Mouse (Mus musculus) G1E (cell line): Measurements from ENCODE around the gene Pofut1. TPM values are rescaled to one million over a fixed set of nuclear protein-coding genes. Genes with fewer than 3 reads are reported as not detected.
A peak's percentile ranks its signal among the peaks of the same experiment; 100 is the strongest.

Experiments used
- ATAC-seq: 2 replicates; pipeline ENCODE4 v1.8.0; 2016; ENCODE audit warnings: mild to moderate bottlenecking; ENCODE audit not compliant: insufficient number of reproducible peaks, poor library complexity, low FRiP score, severe bottlenecking; ENCODE audit errors: extremely low read depth
- DNase-seq: peaks from one replicate; pipeline ENCODE4 v3.0.0; 2012; ENCODE audit warnings: low spot score
- H3K27me3 ChIP-seq: 2 replicates; pipeline ENCODE4 v1.6.1; 2012; ENCODE audit warnings: mild to moderate bottlenecking, low read length, inconsistent platforms; ENCODE audit not compliant: insufficient read depth
- H3K36me3 ChIP-seq: replicated peaks from 2 replicates; pipeline ENCODE3; 2012; ENCODE audit warnings: mild to moderate bottlenecking, inconsistent platforms
- H3K4me1 ChIP-seq: 2 replicates; pipeline ENCODE4 v1.6.1; 2012; ENCODE audit warnings: low read depth, low read length, inconsistent platforms, mixed read lengths; ENCODE audit not compliant: insufficient read depth
- H3K4me3 ChIP-seq: 2 replicates; pipeline ENCODE4 v1.5.1; 2012; ENCODE audit warnings: low read depth, mild to moderate bottlenecking, inconsistent platforms, low read length, moderate library complexity, mixed read lengths
- H3K9me3 ChIP-seq: replicated peaks from 2 replicates; pipeline ENCODE4 v1.6.1; 2012; ENCODE audit warnings: inconsistent platforms
- CTCF ChIP-seq: IDR thresholded peaks from 2 replicates; pipeline ENCODE4 v1.5.1; 2012; ENCODE audit warnings: low read depth, low read length, inconsistent platforms, mixed read lengths
- GATA1 ChIP-seq: IDR thresholded peaks from 2 replicates; pipeline ENCODE4 v1.6.1; 2012; ENCODE audit warnings: borderline replicate concordance, low read length, inconsistent platforms, mixed read lengths
- GATA2 ChIP-seq: IDR thresholded peaks from 2 replicates; pipeline ENCODE4 v1.6.1; 2012; ENCODE audit warnings: low read depth, low read length, inconsistent platforms, borderline replicate concordance
- POLR2AphosphoS5 ChIP-seq: IDR thresholded peaks from 2 replicates; pipeline ENCODE4 v1.6.1; 2012; ENCODE audit warnings: low read depth, low read length, inconsistent platforms; ENCODE audit not compliant: insufficient replicate concordance
- TAL1 ChIP-seq: conservative IDR thresholded peaks from 2 replicates; pipeline ENCODE4 v1.6.1; 2012; ENCODE audit warnings: low read depth, low read length, inconsistent platforms, mixed read lengths
- polyA plus RNA-seq: library from polyadenylated mRNA; stranded (reverse); fragments of >175 nt; gene quantifications from 2 replicates; pipeline ENCODE4 v1.2.3, GENCODE M21; 2012
- total RNA-seq, 2 experiments: library from RNA; stranded (forward) in 1 of 2; stranded (reverse) in 1 of 2; fragments of 200-1000 nt in 1 of 2; fragments of >200 nt in 1 of 2; fragmentation: Nextera tagmentation in 1 of 2; gene quantifications; 2 replicates each; pipeline ENCODE4 v1.2.3; 2014 to 2017

Pofut1 gene
- total and polyA plus RNA-seq, 3 experiments = 11.2 to 33.7 (median 30.0) TPM

DNA sequence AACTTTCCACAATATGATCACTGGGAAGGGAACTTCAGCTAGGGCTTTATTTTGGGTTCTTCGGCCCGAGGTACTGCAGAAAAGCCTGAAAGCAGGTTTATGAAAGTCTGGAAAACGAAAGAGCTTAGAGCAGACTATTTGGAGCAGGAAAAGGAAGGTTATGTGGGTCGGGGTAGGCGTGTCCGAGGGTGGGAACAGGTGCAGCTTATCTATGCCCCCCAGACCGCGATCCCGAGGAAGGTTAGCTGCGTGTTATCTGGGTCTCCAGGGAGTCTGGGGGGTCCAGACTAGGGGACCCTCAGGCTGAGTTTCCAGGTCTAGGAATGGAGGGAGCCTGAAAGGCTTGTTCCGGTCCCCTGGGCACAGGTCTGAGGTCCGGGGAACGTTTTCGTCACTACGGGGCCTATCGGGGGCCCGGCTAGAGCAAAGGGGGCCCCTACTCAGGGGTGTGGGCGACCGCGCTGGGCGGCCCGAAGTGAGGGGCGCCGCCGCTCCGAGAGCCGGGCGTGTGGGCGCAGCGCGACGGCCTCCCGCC, 565 bp upstream of the Pofut1 start:
- Histone ChIP-seq H3K4me1 (peaks cover 65% of the 10 kb centered on the region), H3K36me3 (peaks cover 61% of the 10 kb centered on the region)

DNA sequence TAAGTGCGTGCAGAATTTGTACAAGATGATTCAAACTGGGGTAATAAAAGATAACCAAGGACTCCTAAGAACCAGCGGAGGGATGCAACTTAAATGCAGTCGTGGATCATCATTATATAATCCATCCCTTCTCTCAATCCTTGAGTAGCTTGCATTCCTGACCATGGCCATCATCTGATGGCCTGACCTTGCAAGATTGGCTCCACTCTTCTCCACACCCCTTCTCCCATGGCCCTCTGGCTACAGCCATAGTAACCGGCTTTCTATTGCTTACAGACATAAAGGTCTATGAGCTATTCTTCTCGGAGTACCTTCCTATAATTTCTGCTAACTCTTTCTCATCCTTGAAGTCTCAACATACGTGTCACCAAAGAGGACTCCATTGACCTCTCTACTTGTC, 823 bp downstream of the Pofut1 start:
- Histone ChIP-seq H3K9me3 (no peaks in the 10 kb centered on the region), H3K4me3 (peak overlapping the region; percentile 88), H3K4me1 (peaks cover 57% of the 10 kb centered on the region), H3K27me3 (no peaks in the 10 kb centered on the region), H3K36me3 (peaks cover 53% of the 10 kb centered on the region)
- TF ChIP-seq CTCF = no peak
- no peak for TF ChIP-seq POLR2AphosphoS5
- no peak for TF ChIP-seq GATA2
- DNase-seq (no peak), ATAC-seq (no peak)

More for the DNA sequence above, 565 bp upstream of the Pofut1 start:
- ATAC-seq = peak; percentile 61
- TF ChIP-seq CTCF = no peak
- TF ChIP-seq GATA1 = no peak
- TF ChIP-seq POLR2AphosphoS5 = 0 out of 2 replicates have a peak, but pooled peaks have one; percentile 73
- peak; percentile 91 for TF ChIP-seq TAL1
- no peaks in the 10 kb centered on the region for H3K9me3 ChIP-seq
- no peaks in the 10 kb centered on the region for H3K27me3 ChIP-seq
- DNase-seq = peak; percentile 62
- H3K4me3 ChIP-seq = peak overlapping the region; percentile 88

DNA sequence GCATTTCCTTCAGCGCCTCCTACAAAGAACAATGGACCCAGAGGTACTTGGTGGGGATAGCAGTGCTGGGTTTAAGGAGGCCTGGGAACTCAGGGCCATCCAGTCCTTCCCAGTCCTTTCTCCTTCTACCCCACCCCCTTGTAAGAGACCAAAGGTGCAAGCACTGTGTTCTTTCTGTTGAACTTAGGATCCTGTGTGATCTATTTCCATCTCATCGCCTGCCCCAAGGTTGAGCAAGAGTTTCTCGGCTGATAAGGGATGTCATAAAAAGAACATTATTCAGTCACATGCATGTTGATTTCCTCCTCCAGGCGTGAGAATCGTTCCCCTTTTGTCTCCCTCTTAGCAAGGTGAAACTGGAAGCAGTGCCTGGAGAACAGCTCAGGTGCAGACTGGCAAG, 8.4 kb downstream of the Pofut1 start:
- no peaks in the 10 kb centered on the region for H3K27me3 ChIP-seq
- H3K4me1 ChIP-seq = peaks cover 29% of the 10 kb centered on the region
- H3K36me3 ChIP-seq = peaks cover 79% of the 10 kb centered on the region
- ATAC-seq = no peak
- H3K4me3 ChIP-seq = no peak overlapping the region
- no peak for DNase-seq
- H3K9me3 ChIP-seq = no peaks in the 10 kb centered on the region
- TF ChIP-seq TAL1 (no peak), GATA2 (no peak), CTCF (no peak), POLR2AphosphoS5 (no peak), GATA1 (no peak)

DNA sequence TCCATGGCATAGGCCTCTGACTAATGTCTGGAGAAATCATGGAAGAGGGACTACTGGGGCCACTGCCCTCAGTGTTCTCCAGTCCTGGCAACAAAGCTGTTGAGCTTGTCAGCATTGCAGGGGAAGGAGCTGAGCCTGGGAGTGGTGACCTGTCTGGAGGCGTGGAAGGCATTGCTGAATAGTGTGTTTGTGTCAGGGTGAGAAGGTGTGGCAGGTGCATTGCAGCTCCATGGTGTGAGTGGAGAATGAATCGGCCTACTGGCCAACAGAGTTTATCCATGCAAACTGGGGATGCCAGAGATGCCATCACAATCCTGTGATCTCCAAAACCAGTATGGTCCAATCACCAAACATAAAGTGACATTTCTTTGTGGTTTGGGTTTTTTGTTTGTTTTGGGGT, 15.3 kb downstream of the Pofut1 start:
- ATAC-seq (no peak), DNase-seq (no peak)
- Histone ChIP-seq H3K36me3 (peaks cover 66% of the 10 kb centered on the region), H3K4me1 (peaks cover 54% of the 10 kb centered on the region), H3K4me3 (no peak overlapping the region), H3K27me3 (no peaks in the 10 kb centered on the region), H3K9me3 (no peaks in the 10 kb centered on the region)
- TF ChIP-seq TAL1 = no peak
- no peak for TF ChIP-seq CTCF
- TF ChIP-seq GATA1 = no peak
- no peak for TF ChIP-seq POLR2AphosphoS5
- no peak for TF ChIP-seq GATA2

DNA sequence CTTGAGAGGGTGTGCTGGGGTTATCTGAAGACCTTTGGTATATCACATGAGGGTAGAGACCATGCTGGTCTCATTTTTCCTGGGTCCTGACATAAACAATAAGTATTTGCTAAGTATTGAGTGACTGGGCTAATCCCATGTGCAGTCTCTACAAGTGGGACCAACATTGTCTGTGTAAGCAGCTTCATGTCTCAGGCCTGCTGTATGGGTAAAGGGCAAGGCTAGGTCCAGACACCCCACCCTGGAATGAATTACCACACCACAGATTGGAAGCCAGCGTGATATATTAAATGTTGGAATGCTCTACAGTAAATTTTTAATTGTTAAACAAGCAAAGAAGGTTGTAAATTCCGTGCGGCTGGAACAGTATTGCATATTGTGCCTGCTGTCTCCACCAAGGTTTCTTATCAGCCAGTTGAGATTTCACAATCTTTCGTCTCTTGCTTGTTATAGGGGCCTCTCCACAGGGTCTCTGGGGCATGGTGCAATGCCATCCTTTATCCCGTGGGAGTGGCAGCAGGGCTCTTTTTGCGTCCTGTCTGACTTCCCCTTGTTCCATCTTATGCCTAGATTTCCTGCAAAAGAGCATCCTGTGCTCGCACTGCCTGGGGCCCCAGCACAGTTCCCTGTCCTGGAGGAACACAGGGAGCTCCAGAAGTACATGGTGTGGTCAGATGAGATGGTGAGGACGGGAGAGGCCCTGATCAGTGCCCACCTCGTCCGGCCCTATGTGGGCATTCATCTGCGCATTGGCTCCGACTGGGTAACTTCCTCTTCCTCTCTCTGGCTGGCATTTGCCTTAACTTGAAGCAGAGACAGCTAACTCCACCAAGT, 17.9 kb downstream of the Pofut1 start:
- ATAC-seq (no peak), DNase-seq (no peak)
- H3K4me3 ChIP-seq = peak overlapping the region; percentile 63; the same call in 1 of the 2 replicates
- peaks cover 76% of the 10 kb centered on the region for H3K4me1 ChIP-seq
- no peaks in the 10 kb centered on the region for H3K9me3 ChIP-seq
- H3K36me3 ChIP-seq = peaks cover 66% of the 10 kb centered on the region
- TF ChIP-seq GATA2 = no peak
- TF ChIP-seq GATA1 = no peak
- TF ChIP-seq POLR2AphosphoS5 = no peak
- TF ChIP-seq TAL1 = no peak
- TF ChIP-seq CTCF = no peak
- no peaks in the 10 kb centered on the region for H3K27me3 ChIP-seq

DNA sequence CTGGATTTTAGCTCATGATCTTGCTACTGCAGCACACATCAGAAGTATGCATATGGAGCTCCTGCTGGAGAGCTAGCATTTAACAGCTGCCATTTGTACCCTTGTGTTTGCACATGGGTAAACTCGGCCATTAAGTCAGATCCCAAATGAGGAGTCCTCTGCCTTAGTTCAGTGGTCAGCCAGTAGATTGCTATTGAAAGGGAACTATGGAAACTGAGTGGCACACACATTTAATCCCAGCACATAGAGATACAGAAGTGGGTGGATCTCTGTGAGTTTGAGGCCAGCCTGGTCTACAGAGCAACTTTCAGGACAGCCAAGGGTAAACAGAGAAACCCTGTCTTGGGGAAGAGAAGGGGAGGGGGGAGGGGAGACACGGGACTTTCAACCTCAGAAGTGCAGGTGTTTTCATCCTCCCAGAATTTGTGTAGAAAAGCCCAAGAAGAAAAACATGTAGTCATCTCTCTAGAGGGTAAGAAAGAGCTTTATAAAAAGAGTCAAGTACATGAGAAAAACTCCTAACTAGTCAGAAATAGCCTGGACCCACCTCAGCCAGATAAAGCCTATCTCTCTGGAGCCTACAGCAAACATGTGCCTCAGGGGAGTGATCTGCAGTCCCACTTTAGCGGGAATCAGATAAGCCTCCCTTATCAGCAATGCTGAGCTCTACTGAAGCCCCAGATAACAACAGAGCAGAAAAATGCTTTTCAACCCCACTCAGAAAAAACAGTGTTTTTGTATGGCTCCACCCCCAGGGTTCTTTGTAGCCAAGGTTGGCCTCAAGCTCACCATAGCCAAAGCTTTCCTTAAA, 18.7 kb downstream of the Pofut1 start:
- TF ChIP-seq CTCF (no peak), TAL1 (peak; percentile 96), GATA2 (peak; percentile 99)
- Histone ChIP-seq H3K36me3 (peaks cover 66% of the 10 kb centered on the region), H3K27me3 (no peaks in the 10 kb centered on the region), H3K4me1 (peaks cover 81% of the 10 kb centered on the region), H3K9me3 (no peaks in the 10 kb centered on the region), H3K4me3 (peak overlapping the region; percentile 63; the same call in 1 of the 2 replicates)
- peak; percentile 73 for DNase-seq
- peak; percentile 94 for ATAC-seq
